Mouse (Mus musculus): ENCODE data around the gene Atf6.

DNA sequence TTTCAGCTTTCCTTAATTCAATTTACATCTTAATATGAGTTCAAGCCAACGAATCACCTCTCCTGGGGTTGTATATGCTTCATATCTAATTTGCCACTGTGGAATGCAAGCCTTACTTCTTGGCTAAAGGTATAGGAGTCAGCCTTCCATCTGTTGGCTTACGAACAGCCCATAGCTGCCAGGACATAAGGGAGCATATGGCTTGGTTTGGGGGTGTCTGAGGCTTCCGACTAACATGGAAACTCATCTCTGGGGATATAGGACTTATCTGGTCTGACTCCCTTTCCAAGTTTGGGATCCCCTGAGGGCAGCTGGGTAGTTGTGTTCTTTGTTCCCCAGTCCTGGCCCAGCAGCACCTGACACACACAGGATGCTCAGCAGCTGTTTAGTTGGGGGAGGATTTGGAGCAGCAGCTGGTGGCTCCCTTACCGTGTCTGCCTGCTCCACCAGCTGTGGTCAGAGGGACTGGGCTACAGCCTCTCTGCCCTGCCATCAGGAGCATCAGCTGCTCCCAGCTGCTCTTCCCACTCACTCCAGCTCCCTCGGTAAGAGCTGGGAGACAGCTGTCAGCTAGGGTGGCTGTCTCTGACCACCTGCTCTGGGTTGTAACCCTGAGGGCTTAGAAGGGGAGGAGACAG lies 212.2 kb downstream of the Atf6 start:
- no peak for TF ChIP-seq CTCF (conservative IDR thresholded peaks at IDR 0.05 in 1 of 2, IDR thresholded peaks at IDR 0.05 in 1 of 2; ENCODE audit: low read depth in 2 of 2, low read length in 2 of 2)
- no peak for TF ChIP-seq CHD1 (IDR thresholded peaks at IDR 0.05; ENCODE audit: low read depth, low read length)
- no peak for TF ChIP-seq SMC3 (IDR thresholded peaks at IDR 0.05; ENCODE audit: low read depth, low read length)
- no peak for TF ChIP-seq EP300 (IDR thresholded peaks at IDR 0.05; ENCODE audit: low read length)
- TF ChIP-seq POLR2A (IDR thresholded peaks at IDR 0.05; ENCODE audit: low read depth, low read length) = no peak
